9 mouse cellular contexts compared by ENCODE assay signal in genomic region chr11:119057291-119057690, GRCm38 (mm10). TPM values are rescaled to one million over a fixed set of nuclear protein-coding genes. Genes with fewer than 3 reads are reported as not detected.
DNase-seq lines count a peak whose midpoint lies in the region; ATAC-seq and TF ChIP-seq lines count a peak whose summit lies in the region.
"Had no signal": no experiment of that assay in that cellular context is flagged by ENCODE, and none has a peak within 500 bp of the region (broad histone marks: within the 10 kb centered on the region; RNA-seq: fewer than 3 reads in every experiment).

No protein-coding gene starts in this region.

- peak overlapping the region; percentile 70 for H3K4me3 ChIP-seq in heart, embryonic 16.5 days (ENCODE audit: low read length)
- H3K4me3 ChIP-seq in bone marrow macrophage, adult 2 months (ENCODE audit: insufficient read depth, low read length), result peak overlapping the region; percentile 71
- H3K4me3 ChIP-seq in hindbrain, embryonic 12.5 days, result peak overlapping the region; percentile 53
- peak overlapping the region; percentile 61 for H3K4me3 ChIP-seq in midbrain, embryonic 12.5 days

- no peaks in the 10 kb centered on the region for H3K36me3 ChIP-seq in heart, embryonic 16.5 days (ENCODE audit: control insufficient read depth, insufficient read depth)
- no peaks in the 10 kb centered on the region for H3K36me3 ChIP-seq in hindbrain, embryonic 12.5 days
- no peaks in the 10 kb centered on the region for H3K36me3 ChIP-seq in midbrain, embryonic 12.5 days

- peak overlapping the region; percentile 98 for H3K4me2 ChIP-seq in heart, embryonic 16.5 days (ENCODE audit: low read depth, low read length)
- peak overlapping the region; percentile 94 for H3K4me2 ChIP-seq in hindbrain, embryonic 12.5 days (replicated peaks)
- H3K4me2 ChIP-seq in midbrain, embryonic 12.5 days (replicated peaks), result peak overlapping the region; percentile 97

- H3K27me3 ChIP-seq in heart, embryonic 16.5 days (ENCODE audit: control insufficient read depth, insufficient read depth, low read length), result peaks cover 63% of the 10 kb centered on the region
- peaks cover 77% of the 10 kb centered on the region for H3K27me3 ChIP-seq in hindbrain, embryonic 12.5 days
- H3K27me3 ChIP-seq in midbrain, embryonic 12.5 days, result peaks cover 94% of the 10 kb centered on the region

- WGBS in heart, embryonic 16.5 days, result 5% methylated on average over 9 of the region's 9 CpGs
- 1% methylated on average over 9 of the region's 9 CpGs for WGBS in hindbrain, embryonic 12.5 days
- WGBS in midbrain, embryonic 12.5 days, result 2% methylated on average over 9 of the region's 9 CpGs

- peak overlapping the region; percentile 95 for H3K9ac ChIP-seq in heart, embryonic 16.5 days (ENCODE audit: low read length)
- peak overlapping the region; percentile 86 for H3K9ac ChIP-seq in hindbrain, embryonic 12.5 days
- peak overlapping the region; percentile 94; the same call in 1 of the 2 replicates for H3K9ac ChIP-seq in midbrain, embryonic 12.5 days (replicated peaks)

- DNase-seq in heart, adult 11 months, result no peak
- no peak for DNase-seq in retina, embryonic 14.5 days (ENCODE audit: low spot score)
- DNase-seq in urinary bladder, postnatal 14 days (ENCODE audit: low spot score), result no peak

- H3K4me1 ChIP-seq in heart, embryonic 16.5 days (ENCODE audit: control insufficient read depth, insufficient read depth, low read length), result peaks cover 39% of the 10 kb centered on the region
- H3K4me1 ChIP-seq in bone marrow macrophage, adult 2 months (ENCODE audit: control insufficient read depth, insufficient read depth, low read length), result peaks cover 15% of the 10 kb centered on the region
- peaks cover 57% of the 10 kb centered on the region for H3K4me1 ChIP-seq in hindbrain, embryonic 12.5 days
- peaks cover 60% of the 10 kb centered on the region for H3K4me1 ChIP-seq in midbrain, embryonic 12.5 days

- no peak for TF ChIP-seq CTCF in bone marrow macrophage, adult 2 months (IDR thresholded peaks at IDR 0.05; ENCODE audit: low read depth, low read length)

- H3K27ac ChIP-seq in heart, embryonic 16.5 days (ENCODE audit: low read length), result no peak overlapping the region
- no peak overlapping the region for H3K27ac ChIP-seq in bone marrow macrophage, adult 2 months (ENCODE audit: insufficient read depth, low read depth, low read length)
- H3K27ac ChIP-seq in hindbrain, embryonic 12.5 days, result peak overlapping the region; percentile 82; the same call in 1 of the 2 replicates
- H3K27ac ChIP-seq in midbrain, embryonic 12.5 days (replicated peaks), result 0 out of 2 replicates have a peak overlapping the region, but pooled peaks have one; percentile 80

- no peak for ATAC-seq in heart, embryonic 16.5 days (replicated peaks; ENCODE audit: extremely low read depth, insufficient read depth, low FRiP score)
- ATAC-seq in hindbrain, embryonic 12.5 days (ENCODE audit: low FRiP score), result no peak
- ATAC-seq in midbrain, embryonic 12.5 days (ENCODE audit: low FRiP score, low read depth), result no peak
- ATAC-seq in erythroblast, adult 5-6 weeks (replicated peaks; ENCODE audit: low FRiP score, poor library complexity, severe bottlenecking), result no peak
- ATAC-seq: Patski had no signal

- H3K9me3 ChIP-seq in heart, embryonic 16.5 days (replicated peaks; ENCODE audit: control insufficient read depth, low read length), result 0 out of 2 replicates have a peak, but pooled peaks cover 4% of the 10 kb centered on the region
- H3K9me3 ChIP-seq in hindbrain, embryonic 12.5 days (replicated peaks), result no peaks in the 10 kb centered on the region
- H3K9me3 ChIP-seq in midbrain, embryonic 12.5 days, result no peaks in the 10 kb centered on the region

- TF ChIP-seq POLR2A in bone marrow macrophage, adult 2 months (IDR thresholded peaks at IDR 0.05; ENCODE audit: borderline replicate concordance, low read depth, low read length), result no peak

RNA-seq across cellular contexts. Expression of gene Cbx8, which starts 16.5 kb away (rescaled TPM):
- polyA plus RNA-seq in heart, embryonic 16.5 days (2015; fragmentation: Nextera tagmentation; extraction: Ambion mirVana), result 7.0 and 7.5 TPM in 2 replicates
- polyA plus RNA-seq in bone marrow macrophage, adult 2 months (2012; ENCODE audit: insufficient read depth, insufficient read length, missing spikeins), result 6.2 and 9.5 TPM in 2 replicates
- 9.9 and 11.6 TPM in 2 replicates for polyA plus RNA-seq in hindbrain, embryonic 12.5 days (2016; fragmentation: Nextera tagmentation; extraction: Ambion mirVana)
- polyA plus RNA-seq in midbrain, embryonic 12.5 days (2016; fragmentation: Nextera tagmentation; extraction: Ambion mirVana), result 12.1 and 15.1 TPM in 2 replicates
- 0.38 and 0.42 TPM in 2 replicates for total RNA-seq in erythroblast, adult 5-6 weeks (2015; ENCODE audit: low replicate concordance)
- total RNA-seq in erythroblast, adult 5-6 weeks (2017; ENCODE audit: low replicate concordance), result 0.70 and 1.4 TPM in 2 replicates

RNA-seq across cellular contexts. Expression of gene Cbx4, which starts 28.7 kb away (rescaled TPM):
- 11.5 and 12.6 TPM in 2 replicates for polyA plus RNA-seq in heart, embryonic 16.5 days (2015; fragmentation: Nextera tagmentation; extraction: Ambion mirVana)
- polyA plus RNA-seq in bone marrow macrophage, adult 2 months (2012; ENCODE audit: insufficient read depth, insufficient read length, missing spikeins), result 15.8 and 17.2 TPM in 2 replicates
- polyA plus RNA-seq in hindbrain, embryonic 12.5 days (2016; fragmentation: Nextera tagmentation; extraction: Ambion mirVana), result 13.2 and 15.0 TPM in 2 replicates
- 12.4 and 15.2 TPM in 2 replicates for polyA plus RNA-seq in midbrain, embryonic 12.5 days (2016; fragmentation: Nextera tagmentation; extraction: Ambion mirVana)
- total RNA-seq in erythroblast, adult 5-6 weeks (2015; ENCODE audit: low replicate concordance), result 4.8 and 7.7 TPM in 2 replicates
- 4.3 and 9.4 TPM in 2 replicates for total RNA-seq in erythroblast, adult 5-6 weeks (2017; ENCODE audit: low replicate concordance)

RNA-seq across cellular contexts. Expression of gene Cbx2, which starts 34.5 kb away (rescaled TPM):
- polyA plus RNA-seq in heart, embryonic 16.5 days (2015; fragmentation: Nextera tagmentation; extraction: Ambion mirVana), result 15.0 and 15.3 TPM in 2 replicates
- polyA plus RNA-seq in bone marrow macrophage, adult 2 months (2012; ENCODE audit: insufficient read depth, insufficient read length, missing spikeins), result 1.9 and 2.0 TPM in 2 replicates
- polyA plus RNA-seq in hindbrain, embryonic 12.5 days (2016; fragmentation: Nextera tagmentation; extraction: Ambion mirVana), result 60.5 and 62.5 TPM in 2 replicates
- polyA plus RNA-seq in midbrain, embryonic 12.5 days (2016; fragmentation: Nextera tagmentation; extraction: Ambion mirVana), result 81.0 and 86.0 TPM in 2 replicates
- 0.19 and 0.42 TPM in 2 replicates for total RNA-seq in erythroblast, adult 5-6 weeks (2015; ENCODE audit: low replicate concordance)
- total RNA-seq in erythroblast, adult 5-6 weeks (2017; ENCODE audit: low replicate concordance), result not detected in 2 replicates

Comparison
In these comparisons a context has a peak if more than half of its experiments do, and no peak if none do; other contexts are left out.
1. H3K27ac ChIP-seq: peak in hindbrain, embryonic 12.5 days (single experiment) and midbrain, embryonic 12.5 days (single experiment); none in heart, embryonic 16.5 days (single experiment) and bone marrow macrophage, adult 2 months (single experiment).
2. Peak in every context shown above with its lines, with median percentiles within 50 percentile points of each other: H3K4me2 ChIP-seq, H3K4me3 ChIP-seq and H3K9ac ChIP-seq.